Mouse (Mus musculus) spleen, postnatal 36 days (tissue): ENCODE measurements around the gene Samd14.

Experiments
- DNase-seq, 2 experiments: peaks; one replicate each; pipeline ENCODE4 v3.0.0; 2022; ENCODE audit warnings: low spot score in 2 of 2, mixed read lengths in 1 of 2

Samd14 gene

DNA sequence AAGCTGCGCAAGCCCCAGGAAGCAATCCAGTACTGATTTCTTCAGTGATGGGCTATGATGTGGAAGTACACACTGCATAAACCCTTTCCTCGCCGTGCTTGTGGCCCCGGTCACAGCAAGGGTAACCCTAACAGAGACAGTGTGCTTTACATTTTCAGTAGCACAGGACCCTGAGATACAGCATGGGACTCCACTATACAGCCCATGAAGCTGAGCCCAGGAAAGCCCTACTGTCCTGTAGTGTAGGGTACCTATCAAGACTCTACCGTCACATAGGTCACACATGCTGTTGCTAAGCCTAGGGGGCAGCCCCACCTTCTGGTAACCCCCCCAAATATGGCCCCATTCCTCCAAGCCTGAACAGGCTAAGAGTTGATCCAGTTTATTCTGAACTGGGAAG is 26.8 kb downstream of the Samd14 start:
- DNase-seq: no peak

DNA sequence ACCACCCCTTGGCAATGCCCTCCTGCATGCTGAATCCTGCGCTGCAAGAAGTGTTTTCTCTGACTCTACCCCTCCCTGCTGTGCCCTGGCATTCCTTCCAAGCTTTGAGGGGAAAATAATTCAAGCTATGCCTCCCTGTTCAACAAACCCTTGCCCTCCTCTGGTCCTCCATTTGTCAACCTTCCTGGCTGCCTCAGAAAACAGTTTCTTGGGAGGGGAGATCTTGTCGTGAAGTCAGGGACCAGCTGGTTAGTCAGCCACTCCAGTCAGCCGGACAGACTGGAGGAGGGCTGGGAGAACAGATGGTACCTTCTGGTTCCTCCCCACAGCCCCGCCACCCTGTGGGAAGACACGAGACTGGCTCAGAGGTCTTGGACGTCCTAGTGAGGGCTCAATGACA is 27.6 kb downstream of the Samd14 start:
- DNase-seq: no peak

DNA sequence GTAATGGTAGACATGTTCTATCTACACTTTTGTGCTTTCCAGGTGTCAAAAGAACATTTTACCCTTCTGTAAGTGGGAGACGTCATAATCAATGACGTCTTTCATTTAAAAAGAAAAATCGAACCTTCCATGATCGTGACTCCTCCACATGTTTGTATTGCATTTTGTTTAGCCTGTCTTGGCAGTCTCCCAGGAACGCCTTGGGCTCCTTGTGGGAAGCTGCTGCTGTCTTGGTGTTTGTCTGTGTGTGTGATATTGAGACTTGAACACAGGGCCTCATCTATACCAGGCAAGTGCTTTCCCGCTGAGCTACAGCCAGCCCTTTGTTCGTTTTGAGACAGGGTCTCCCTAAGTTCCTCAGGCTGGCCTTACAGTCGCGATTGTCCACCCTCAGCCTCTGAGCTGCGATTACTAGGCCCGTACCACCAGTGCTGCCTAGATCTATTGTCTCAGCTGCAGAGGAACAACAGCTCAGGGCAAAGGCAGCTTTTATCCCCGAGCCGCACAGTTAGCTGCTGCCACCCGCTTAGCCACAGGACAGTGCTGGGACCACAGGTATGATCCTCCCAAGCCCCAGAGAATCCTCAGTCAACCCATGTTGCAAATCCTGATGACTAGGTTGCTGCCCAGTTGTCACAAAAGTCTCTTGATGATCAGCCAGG is 28.6 kb downstream of the Samd14 start:
- DNase-seq: no peak

- no peak for DNase-seq
Measured at GRCm38 (mm10) chr11:95038818-95039655, 29.4 kb downstream of the Samd14 start.

GRCm38 (mm10) chr11:95039766-95040165 is 30.1 kb downstream of the Samd14 start:
- DNase-seq: no peak

DNA sequence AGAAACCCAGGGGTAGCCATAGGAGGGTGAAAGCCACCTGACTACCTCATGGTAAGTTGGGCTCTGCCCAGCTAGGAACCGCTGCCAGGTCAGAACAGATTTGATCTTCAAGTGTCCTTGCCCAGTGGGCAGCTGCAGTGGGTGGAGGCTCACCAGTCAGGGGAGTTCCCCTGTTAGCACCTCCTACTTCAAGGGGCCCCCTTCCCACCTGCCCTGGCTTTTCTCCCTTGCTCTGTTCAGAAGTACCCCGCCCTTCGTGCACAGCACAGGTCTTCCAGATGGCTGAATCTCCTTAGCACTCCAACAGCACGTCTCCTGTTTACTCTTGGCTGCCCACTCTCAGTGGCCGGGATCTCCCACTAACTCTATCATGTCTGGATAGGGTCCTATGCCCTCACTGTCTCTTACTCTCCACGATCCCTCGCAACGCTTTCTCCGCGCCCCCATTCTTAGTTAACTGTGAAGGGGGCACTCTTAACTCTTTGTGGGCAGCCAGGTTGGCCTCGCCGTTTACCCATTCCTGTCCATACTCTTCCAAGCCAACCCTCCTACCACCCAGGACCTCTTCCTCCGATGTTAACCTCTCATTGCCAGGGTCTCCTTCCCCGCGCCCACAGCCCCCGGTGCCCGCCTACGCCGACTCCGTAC is 30.9 kb downstream of the Samd14 start:
- peak; percentile 16 to 29 for DNase-seq

DNA sequence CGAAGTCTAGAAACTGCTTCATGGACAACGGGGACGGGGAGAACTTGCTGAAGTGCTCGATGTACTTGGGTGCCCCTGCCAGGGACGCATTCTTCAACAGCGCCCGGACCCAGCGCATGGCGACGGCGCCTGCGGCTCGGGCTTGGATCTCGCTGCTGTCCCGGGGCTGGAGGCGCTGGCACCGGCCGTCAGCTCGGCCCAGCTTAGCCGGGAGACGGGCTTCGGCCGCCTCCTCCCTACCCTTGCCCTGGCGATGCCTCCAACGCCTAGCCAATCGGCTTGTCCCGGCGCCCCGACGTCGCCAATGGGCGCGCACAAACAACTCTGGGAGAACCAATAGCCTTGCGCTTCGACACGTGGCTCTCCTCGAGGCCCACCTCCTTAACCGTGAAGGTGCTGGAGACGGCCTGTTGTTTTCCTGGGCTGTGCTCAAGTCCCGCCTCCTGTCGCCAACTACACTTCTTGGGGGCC is 31.5 kb downstream of the Samd14 start, which contains the start of gene Pdk2:
TSS of gene Pdk2 (minus strand) at position 216 of the 471 bp plus-strand sequence.
- peak; percentile 94 to 96 for DNase-seq

DNA sequence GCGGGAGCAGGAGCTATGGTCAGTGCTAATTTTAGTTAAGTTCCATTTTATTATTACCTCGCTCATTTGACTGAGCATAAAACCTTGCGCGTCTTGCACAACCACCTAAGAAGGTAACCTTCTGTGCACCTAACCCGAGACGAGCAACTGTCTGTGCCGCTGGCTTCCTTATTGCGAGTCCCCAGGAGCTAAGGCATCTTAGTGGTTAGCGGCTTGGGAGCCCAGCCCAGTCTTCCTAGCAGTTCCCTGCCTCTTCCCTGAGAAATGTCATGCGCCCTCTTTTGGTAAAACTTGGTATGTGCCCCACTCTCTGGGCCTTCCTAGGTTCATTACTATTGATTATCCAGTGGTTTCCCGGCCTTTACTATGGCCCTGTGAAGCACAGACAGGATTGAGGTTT is 32.4 kb downstream of the Samd14 start:
- peak; percentile 52 to 64 for DNase-seq

GRCm38 (mm10) chr11:95043060-95043459 is 33.4 kb downstream of the Samd14 start:
- no peak for DNase-seq

DNA sequence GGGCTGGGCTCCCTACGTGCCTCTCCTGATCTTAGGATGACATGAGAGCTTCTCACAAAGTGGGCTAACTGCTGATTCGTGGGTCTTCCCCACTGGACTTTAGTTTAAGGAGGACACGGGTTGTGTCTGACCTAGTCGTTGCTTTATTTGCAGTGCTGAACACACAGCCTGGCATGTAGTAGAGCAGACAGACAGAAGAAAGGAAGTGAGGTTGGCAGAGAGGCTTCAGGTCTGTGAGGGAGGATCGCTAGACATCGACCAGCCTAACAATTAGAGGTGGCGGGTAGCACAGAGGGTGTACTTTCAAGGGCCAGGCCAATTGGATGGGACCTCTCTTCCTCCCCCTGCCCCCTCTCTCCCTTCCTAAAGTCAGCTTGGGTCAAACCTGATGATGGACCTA is 33.9 kb downstream of the Samd14 start:
- DNase-seq: no peak

DNA sequence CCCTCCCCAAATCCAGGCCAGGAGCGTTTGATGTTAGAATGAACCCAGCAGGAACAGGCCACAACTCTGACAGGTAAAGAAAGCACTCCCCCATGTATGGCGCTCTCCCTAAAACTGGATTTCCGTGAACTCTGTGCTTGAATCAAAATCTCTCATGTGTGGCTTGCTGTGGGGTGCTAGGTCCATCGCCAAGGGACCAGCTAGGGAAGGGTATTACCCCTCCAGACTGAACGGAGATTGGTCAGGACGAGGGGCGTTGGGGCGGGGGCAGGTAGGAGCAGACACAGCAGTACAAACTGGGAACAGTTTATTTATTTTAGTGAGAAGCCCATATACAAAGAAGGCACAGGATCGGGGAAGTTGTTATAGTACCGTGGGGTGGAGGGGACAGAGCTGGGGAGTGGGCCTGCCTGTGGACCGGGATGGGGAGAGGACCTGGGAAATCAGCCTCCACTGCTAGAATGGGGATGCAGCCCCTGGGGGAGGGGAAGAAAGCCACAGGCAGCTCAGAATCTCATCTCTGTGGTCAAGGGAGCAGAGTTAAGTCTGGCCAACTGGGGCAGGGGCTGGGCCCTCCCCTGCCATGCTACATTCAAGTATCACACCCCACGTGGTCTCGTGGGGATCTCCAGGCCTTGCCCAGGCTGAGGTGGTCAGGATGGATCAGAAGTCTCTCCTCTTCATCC is 34.6 kb downstream of the Samd14 start:
- DNase-seq: no peak

- peak; percentile 24 to 45 for DNase-seq
Measured at GRCm38 (mm10) chr11:95046980-95047680, 37.5 kb downstream of the Samd14 start.

GRCm38 (mm10) chr11:95053062-95053461 is 43.4 kb downstream of the Samd14 start:
- no peak for DNase-seq

- no peak for DNase-seq
Measured at GRCm38 (mm10) chr11:95056768-95057501, 47.3 kb downstream of the Samd14 start.

- no peak for DNase-seq
Measured at GRCm38 (mm10) chr11:95069226-95069957, 59.7 kb downstream of the Samd14 start.

DNA sequence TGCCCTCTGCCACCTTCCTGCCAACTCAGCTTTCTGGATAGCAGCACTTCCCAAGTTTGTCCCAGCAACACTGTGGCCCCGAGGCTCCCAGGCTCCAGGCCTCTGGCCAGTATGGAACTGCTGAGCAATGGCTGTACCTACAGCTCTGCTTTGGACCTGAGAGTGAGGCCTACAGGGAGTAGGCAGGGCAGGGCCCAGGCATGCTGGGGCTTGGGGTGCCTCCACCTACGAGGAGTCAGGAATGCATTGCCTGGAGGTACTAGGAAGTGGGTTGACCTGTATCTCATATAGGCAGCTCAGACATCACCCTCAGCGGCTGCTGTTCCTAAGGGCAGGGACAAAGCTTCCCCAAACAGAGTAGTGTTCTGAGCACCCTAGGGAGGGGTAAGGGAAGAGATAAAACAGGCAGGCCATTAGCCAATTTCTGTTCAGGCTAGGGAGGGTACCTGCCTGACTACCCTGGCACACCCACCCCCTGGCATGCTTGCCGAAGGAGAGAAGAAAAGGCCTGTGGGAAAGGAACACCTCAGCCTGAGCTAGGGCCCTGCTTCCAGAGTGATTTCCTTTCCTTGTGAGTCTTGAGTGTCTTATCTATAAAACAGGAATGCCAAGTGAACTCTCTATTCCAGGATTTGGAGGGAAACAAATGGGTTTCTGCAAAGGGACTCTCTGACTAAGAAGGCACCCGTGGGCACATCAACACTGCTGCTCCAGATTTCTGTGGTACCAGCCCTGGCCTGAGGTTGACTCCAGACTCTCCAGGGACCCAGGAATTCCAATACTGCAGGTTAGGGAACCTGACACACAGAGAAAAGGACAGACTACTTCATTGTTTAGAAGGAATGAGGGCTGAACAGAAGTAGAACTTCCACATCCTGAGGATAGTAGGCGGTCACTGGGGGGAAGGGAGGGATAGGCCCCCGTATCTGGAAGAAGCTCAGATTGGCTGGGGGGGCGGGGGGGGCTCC is 60.7 kb downstream of the Samd14 start:
- no peak for DNase-seq

- DNase-seq: no peak
Measured at GRCm38 (mm10) chr11:95071266-95071665, 61.6 kb downstream of the Samd14 start.

- DNase-seq: no peak
Measured at GRCm38 (mm10) chr11:95072136-95072535, 62.5 kb downstream of the Samd14 start.

- DNase-seq: no peak
Measured at GRCm38 (mm10) chr11:95072804-95073203, 63.1 kb downstream of the Samd14 start.
